Mouse (Mus musculus) thymus, adult 18-20 months (tissue): ENCODE results near the gene Phrf1.
"Not testable (repeated sequence)": the region's sequence is repeated elsewhere in the genome, so short reads cannot be mapped to it uniquely, and the experiment has no call there.

Experiments
- DNase-seq, 2 experiments: peaks; one replicate each; pipeline ENCODE4 v3.0.0; 2022; ENCODE audit warnings: mixed read lengths in 2 of 2

The Phrf1 gene

GRCm38 (mm10) chr7:141213605-141214235, 14.9 kb upstream of the Phrf1 start, which contains the start of gene Lmntd2:
TSS of gene Lmntd2 (minus strand) at chr7:141214080.
- no peak for DNase-seq

GRCm38 (mm10) chr7:141214310-141214709, 14.3 kb upstream of the Phrf1 start:
- no peak for DNase-seq

- peak; percentile 96 to 97 for DNase-seq
These were observed 13.3 kb upstream of the Phrf1 start, which contains the start of gene Rassf7 for GRCm38 (mm10) chr7:141215101-141215879. TSS of gene Rassf7 (plus strand) at chr7:141215860.

DNA sequence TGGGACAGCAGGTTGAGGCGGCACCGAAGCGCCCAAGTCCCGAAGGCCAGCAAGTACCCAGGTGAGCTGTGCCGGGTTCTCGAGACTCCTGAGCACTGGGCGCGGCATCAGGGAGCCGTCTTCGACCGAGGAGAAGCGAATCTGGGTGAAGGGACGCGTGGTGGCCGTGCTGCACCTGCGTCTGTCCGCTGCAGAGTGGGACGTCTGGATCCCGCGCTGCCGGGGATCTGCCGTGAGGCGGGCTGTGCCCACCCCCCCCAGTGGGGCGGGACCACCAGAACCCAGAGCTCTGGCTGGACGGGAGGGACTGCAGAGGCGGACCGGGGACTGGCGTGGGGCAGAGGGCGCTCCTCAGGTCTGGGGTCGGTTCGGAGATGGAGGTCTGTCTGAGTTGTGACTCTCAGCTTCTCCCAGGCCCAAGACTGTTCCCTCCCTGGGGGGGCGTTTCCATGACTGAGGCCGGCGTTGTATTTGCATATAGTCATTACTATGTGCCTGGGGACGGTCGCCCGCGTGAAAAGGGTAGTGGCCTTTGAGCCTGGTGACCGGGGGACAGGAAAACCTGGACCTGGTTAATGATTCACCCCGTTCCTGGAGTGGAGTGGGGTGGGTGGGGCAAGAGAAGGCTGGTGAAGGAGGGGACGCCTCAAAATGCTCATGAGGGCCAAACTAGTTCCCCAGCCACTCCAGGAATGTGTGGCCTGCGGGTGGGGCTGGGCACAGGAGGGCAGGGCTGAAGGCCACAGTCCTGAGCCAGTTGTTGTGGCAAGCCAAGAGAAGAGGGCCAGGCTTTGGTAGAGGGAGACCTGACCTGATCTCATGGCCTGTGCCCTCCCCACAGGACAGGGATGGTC, 12.5 kb upstream of the Phrf1 start:
- DNase-seq: peak; percentile 30 to 60

DNA sequence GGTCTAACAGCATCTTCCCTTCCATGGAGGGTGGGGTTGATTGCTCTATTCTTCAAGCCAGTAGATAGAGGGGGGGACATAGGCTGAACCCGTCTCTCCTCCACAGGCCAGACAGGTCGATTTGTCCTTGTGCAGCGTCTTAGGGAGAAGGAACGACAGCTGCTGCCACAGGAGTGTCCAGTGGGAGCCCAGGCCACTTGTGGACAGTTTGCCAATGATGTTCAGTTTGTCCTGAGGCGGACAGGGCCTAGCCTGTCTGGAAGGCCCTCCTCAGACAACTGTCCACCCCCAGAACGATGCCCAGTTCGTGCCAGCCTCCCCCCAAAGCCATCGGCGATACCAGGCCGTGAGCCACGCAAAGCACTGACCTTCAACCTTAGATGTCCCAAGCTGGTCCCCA, 11.7 kb upstream of the Phrf1 start:
- DNase-seq: no peak

- DNase-seq: no peak
These were observed 11.1 kb upstream of the Phrf1 start for GRCm38 (mm10) chr7:141217343-141218013.

- no peak for DNase-seq
These were observed 10.4 kb upstream of the Phrf1 start for GRCm38 (mm10) chr7:141218141-141218540.

DNA sequence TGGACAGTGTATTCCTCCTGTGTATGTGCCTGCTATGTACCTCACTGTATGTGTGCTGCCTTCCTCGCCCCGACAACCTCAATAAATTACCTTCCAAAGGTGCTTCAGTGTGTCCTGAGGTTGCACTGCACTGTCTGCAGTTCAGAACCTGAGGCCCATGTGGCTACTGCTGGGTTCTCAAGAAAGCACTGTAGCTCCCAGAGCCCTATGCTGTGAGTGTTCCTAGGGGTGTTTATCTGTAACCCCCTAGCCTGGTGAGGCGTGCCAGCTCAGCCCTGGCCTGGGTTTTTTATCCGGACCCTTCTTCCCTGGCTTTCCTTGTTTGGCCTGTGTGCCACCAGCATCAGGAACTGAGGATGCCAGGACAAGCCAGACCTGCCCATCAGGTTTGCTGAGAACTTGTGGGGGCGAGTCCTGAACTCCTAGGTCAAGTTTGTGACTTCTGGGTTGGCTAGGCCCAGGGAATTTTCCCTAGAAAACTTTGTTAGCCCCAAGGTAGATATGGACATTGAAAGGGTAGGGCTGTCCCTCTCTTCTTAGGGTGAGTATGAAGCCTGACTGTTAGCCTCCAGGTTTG, 9.9 kb upstream of the Phrf1 start:
- DNase-seq: no peak

- no peak for DNase-seq
These were observed 9.0 kb upstream of the Phrf1 start for GRCm38 (mm10) chr7:141219558-141220099.

DNA sequence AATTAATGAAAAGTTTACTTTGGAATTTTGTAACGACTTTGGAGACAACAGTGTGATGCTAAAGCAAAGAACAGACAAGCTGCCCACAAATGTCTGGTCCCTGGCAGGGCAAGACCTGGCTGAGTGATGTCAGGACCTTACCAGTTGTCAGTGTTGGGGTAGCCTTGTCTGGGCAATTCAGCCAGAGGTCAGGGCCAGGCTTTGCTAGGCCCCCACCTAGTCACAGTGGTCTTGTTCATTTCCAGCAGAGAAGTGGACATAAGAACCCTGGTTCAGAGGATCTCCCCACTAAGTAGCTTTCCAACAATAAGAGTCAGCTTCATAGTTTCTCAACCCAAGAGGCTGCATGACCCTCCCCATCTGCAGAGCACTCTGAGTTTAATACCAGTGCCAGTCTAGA, 8.2 kb upstream of the Phrf1 start:
- no peak for DNase-seq

DNA sequence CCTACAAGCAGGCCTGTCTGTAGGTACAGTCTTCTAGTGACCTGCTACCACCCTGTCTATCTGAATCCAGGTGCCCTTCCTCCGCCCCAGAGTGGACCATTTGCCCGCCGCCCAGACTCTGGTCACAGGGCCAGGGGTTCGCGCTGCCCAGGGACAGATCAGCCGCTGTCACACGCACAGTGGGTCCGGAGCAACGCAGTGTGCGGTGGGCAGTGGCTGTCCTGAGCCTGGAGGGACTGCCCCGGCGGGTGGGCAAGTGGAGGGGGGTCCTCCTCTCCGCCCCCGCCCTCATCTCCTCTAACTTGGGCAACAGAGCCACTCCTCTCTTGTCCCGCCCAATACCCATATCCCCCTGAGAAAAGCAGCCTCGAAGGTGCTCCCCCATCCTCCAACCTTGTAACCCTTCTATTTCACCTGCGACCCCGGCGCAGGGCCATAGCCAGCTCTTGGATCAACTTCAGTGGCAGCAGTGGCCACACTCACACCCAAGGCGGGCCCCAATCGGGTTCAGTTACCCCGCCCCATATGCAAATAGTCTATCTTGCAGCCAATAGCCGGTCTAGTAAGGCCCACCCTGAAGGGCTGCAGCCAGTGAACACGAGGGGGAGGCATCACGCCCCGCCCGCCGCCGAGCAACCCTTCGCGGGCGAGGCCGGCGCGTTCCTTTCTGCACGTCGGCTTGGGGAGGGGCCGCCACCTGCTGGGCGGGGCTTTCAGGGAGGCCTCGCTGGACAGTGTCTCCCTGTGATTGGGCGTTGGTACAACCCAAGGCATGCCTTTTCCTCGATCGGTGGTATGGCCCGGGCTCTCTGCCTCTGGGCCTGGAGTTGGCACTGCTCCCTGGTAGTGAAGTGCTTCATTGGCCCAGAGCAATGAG, 7.1 kb upstream of the Phrf1 start:
- peak; percentile 83 to 88 for DNase-seq

GRCm38 (mm10) chr7:141222126-141222467, 6.5 kb upstream of the Phrf1 start:
- DNase-seq: no peak

GRCm38 (mm10) chr7:141222696-141223215, 5.8 kb upstream of the Phrf1 start:
- no peak for DNase-seq

- no peak for DNase-seq
These were observed 2.0 kb upstream of the Phrf1 start for GRCm38 (mm10) chr7:141226535-141226934.

- no peak for DNase-seq
These were observed 788 bp upstream of the Phrf1 start for GRCm38 (mm10) chr7:141227796-141228195.

GRCm38 (mm10) chr7:141229702-141230101, 1.1 kb downstream of the Phrf1 start:
- no peak for DNase-seq

- DNase-seq: no peak
These were observed 2.0 kb downstream of the Phrf1 start for GRCm38 (mm10) chr7:141230570-141230969.

GRCm38 (mm10) chr7:141231111-141231510, 2.5 kb downstream of the Phrf1 start:
- DNase-seq: no peak

GRCm38 (mm10) chr7:141231551-141231950, 3.0 kb downstream of the Phrf1 start:
- DNase-seq: no peak

- not testable (repeated sequence) for DNase-seq
These were observed 21.9 kb downstream of the Phrf1 start for GRCm38 (mm10) chr7:141250486-141250885.

- DNase-seq: no peak
These were observed 27.6 kb downstream of the Phrf1 start for GRCm38 (mm10) chr7:141256159-141256558.
